Comparison of ENCODE assay signal across 19 mouse cellular contexts in genomic region chrX:13822792-13823191, GRCm38 (mm10). TPM values are rescaled to one million over a fixed set of nuclear protein-coding genes. Genes with fewer than 3 reads are reported as not detected.
A peak's percentile ranks its signal among the peaks of the same experiment; 100 is the strongest.
DNase-seq lines count a peak whose midpoint lies in the region; ATAC-seq and TF ChIP-seq lines count a peak whose summit lies in the region.
"Had no signal": no experiment of that assay in that cellular context is flagged by ENCODE, and none has a peak within 500 bp of the region (broad histone marks: within the 10 kb centered on the region; RNA-seq: fewer than 3 reads in every experiment).

No protein-coding gene starts in this region.

- no peak overlapping the region for H3K9ac ChIP-seq in forebrain, postnatal 0 days
- H3K9ac ChIP-seq: embryonic facial prominence, embryonic 12.5 days; forebrain, embryonic 12.5 days; heart, embryonic 13.5 days; hindbrain, embryonic 15.5 days had no signal

- no peaks in the 10 kb centered on the region for H3K36me3 ChIP-seq in forebrain, postnatal 0 days (ENCODE audit: insufficient read depth)
- H3K36me3 ChIP-seq in forebrain, embryonic 10.5 days (replicated peaks): no peaks in the 10 kb centered on the region
- H3K36me3 ChIP-seq: embryonic facial prominence, embryonic 12.5 days; forebrain, embryonic 12.5 days; heart, embryonic 13.5 days; hindbrain, embryonic 15.5 days had no signal

- 67% methylated on average over 1 of the region's 1 CpGs for WGBS in forebrain, postnatal 0 days
- WGBS in forebrain, embryonic 10.5 days: 85% methylated on average over 1 of the region's 1 CpGs

- H3K9me3 ChIP-seq in forebrain, postnatal 0 days (ENCODE audit: low read length): no peaks in the 10 kb centered on the region
- no peaks in the 10 kb centered on the region for H3K9me3 ChIP-seq in forebrain, embryonic 10.5 days
- H3K9me3 ChIP-seq: embryonic facial prominence, embryonic 12.5 days; forebrain, embryonic 12.5 days; heart, embryonic 13.5 days; hindbrain, embryonic 15.5 days had no signal

- no peak for ATAC-seq in cerebellum, adult (ENCODE audit: insufficient number of reproducible peaks, low FRiP score, low TSS enrichment)
- ATAC-seq in forebrain, postnatal 0 days: no peak
- ATAC-seq: activated CD4-positive, CD25-positive, alpha-beta regulatory T cell, adult 4 months; intestine, embryonic 16.5 days; Patski had no signal

- no peak overlapping the region for H3K27ac ChIP-seq in forebrain, postnatal 0 days (ENCODE audit: low read depth, low read length)
- H3K27ac ChIP-seq in forebrain, embryonic 10.5 days: no peak overlapping the region
- H3K27ac ChIP-seq: embryonic facial prominence, embryonic 12.5 days; forebrain, embryonic 12.5 days; heart, embryonic 13.5 days; hindbrain, embryonic 15.5 days had no signal

- no peak overlapping the region for H3K4me2 ChIP-seq in forebrain, postnatal 0 days (ENCODE audit: low read depth)
- H3K4me2 ChIP-seq: embryonic facial prominence, embryonic 12.5 days; forebrain, embryonic 12.5 days; heart, embryonic 13.5 days; hindbrain, embryonic 15.5 days had no signal

- peak; percentile 33 for DNase-seq in cerebellum, adult 9-10 months
- peak; percentile 17 for DNase-seq in forebrain, postnatal 0 days
- DNase-seq in forebrain, embryonic 10.5 days (ENCODE audit: extremely low spot score, low spot score): no peak
- peak; percentile 9 for DNase-seq in right cerebral cortex, adult 18-20 months
- DNase-seq in right cerebral cortex, postnatal 25 days: no peak
- DNase-seq: adrenal gland, postnatal 14 days; gastrocnemius, postnatal 36 days; heart, adult 11 months; heart, postnatal 36 days; kidney, adult 8-10 months had no signal

- H3K4me1 ChIP-seq in forebrain, postnatal 0 days (ENCODE audit: insufficient read depth): no peaks in the 10 kb centered on the region
- no peaks in the 10 kb centered on the region for H3K4me1 ChIP-seq in forebrain, embryonic 10.5 days
- H3K4me1 ChIP-seq: embryonic facial prominence, embryonic 12.5 days; forebrain, embryonic 12.5 days; heart, embryonic 13.5 days; hindbrain, embryonic 15.5 days had no signal

- no peak for TF ChIP-seq CTCF in forebrain, postnatal 0 days (IDR thresholded peaks at IDR 0.05; ENCODE audit: low read depth)

- no peaks in the 10 kb centered on the region for H3K27me3 ChIP-seq in forebrain, postnatal 0 days (ENCODE audit: insufficient read depth, low read length)
- no peaks in the 10 kb centered on the region for H3K27me3 ChIP-seq in forebrain, embryonic 10.5 days (ENCODE audit: poor library complexity, severe bottlenecking)
- H3K27me3 ChIP-seq: CH12.LX; embryonic facial prominence, embryonic 12.5 days; forebrain, embryonic 12.5 days; heart, embryonic 13.5 days; hindbrain, embryonic 15.5 days had no signal

- H3K4me3 ChIP-seq in forebrain, postnatal 0 days (ENCODE audit: low read depth, low read length): no peak overlapping the region
- no peak overlapping the region for H3K4me3 ChIP-seq in forebrain, embryonic 10.5 days
- H3K4me3 ChIP-seq: embryonic facial prominence, embryonic 12.5 days; forebrain, embryonic 12.5 days; heart, embryonic 13.5 days; hindbrain, embryonic 15.5 days had no signal

RNA-seq across cellular contexts. Expression of gene Cask, which starts 28.4 kb away (rescaled TPM):
- 143 and 183 TPM in 2 replicates for total RNA-seq in forebrain, postnatal 0 days (2014; rRNA removed)
- polyA plus RNA-seq in forebrain, postnatal 0 days (2015; fragmentation: Nextera tagmentation; extraction: Ambion mirVana): 37.4 and 57.9 TPM in 2 replicates
- polyA plus RNA-seq in forebrain, embryonic 10.5 days (2016; fragmentation: Nextera tagmentation; extraction: Ambion mirVana): 11.6 and 12.3 TPM in 2 replicates

Comparison
In these comparisons a context has a peak if more than half of its experiments do, and no peak if none do; other contexts are left out.
1. DNase-seq: peak in cerebellum, adult 9-10 months (single experiment), forebrain, postnatal 0 days (single experiment) and right cerebral cortex, adult 18-20 months (single experiment); none in forebrain, embryonic 10.5 days (single experiment) and right cerebral cortex, postnatal 25 days (single experiment).